Mouse (Mus musculus) kidney, adult 2 months (tissue): Measurements from ENCODE around the gene Tnip3. TPM values are rescaled to one million over a fixed set of nuclear protein-coding genes. Genes with fewer than 3 reads are reported as not detected.

Source experiments
- DNase-seq: peaks from one replicate; pipeline ENCODE4 v3.0.0; 2021
- H3K27ac ChIP-seq: fragments of 200-500 bp; 2 replicates; pipeline ENCODE4 v1.5.1; 2012; ENCODE audit warnings: low read depth, low read length, control low read depth, inconsistent platforms; ENCODE audit not compliant: insufficient read depth
- H3K27me3 ChIP-seq: fragments of 200-500 bp; replicated peaks from 2 replicates; pipeline ENCODE4 v1.6.1; 2012; ENCODE audit warnings: mild to moderate bottlenecking, moderate library complexity, low read length, inconsistent platforms; ENCODE audit not compliant: control insufficient read depth, insufficient read depth
- H3K36me3 ChIP-seq: fragments of 200-500 bp; 2 replicates; pipeline ENCODE4 v1.6.1; 2012; ENCODE audit warnings: mild to moderate bottlenecking, moderate library complexity, low read length, inconsistent platforms; ENCODE audit not compliant: control insufficient read depth, insufficient read depth
- H3K4me1 ChIP-seq: fragments of 200-500 bp; 2 replicates; pipeline ENCODE4 v1.6.1; 2011; ENCODE audit warnings: low read length; ENCODE audit not compliant: control insufficient read depth, insufficient read depth
- H3K4me3 ChIP-seq: fragments of 200-500 bp; 2 replicates; pipeline ENCODE4 v1.5.1; 2011; ENCODE audit warnings: mild to moderate bottlenecking, low read depth, low read length, control low read depth; ENCODE audit not compliant: insufficient read depth
- CTCF ChIP-seq: fragments of 200-500 bp; conservative IDR thresholded peaks from 2 replicates; pipeline ENCODE4 v1.5.1; 2011; ENCODE audit warnings: low read depth, mild to moderate bottlenecking, control low read depth, low read length, moderate library complexity, mixed read lengths; ENCODE audit not compliant: insufficient read depth, insufficient read length
- POLR2A ChIP-seq: fragments of 200-500 bp; IDR thresholded peaks from one replicate; pipeline ENCODE4 v1.6.1; 2011; ENCODE audit warnings: low read depth, low read length, control low read depth
- WGBS: fragments of 180-500 bp; shearing (Covaris S2); methylation state at CpG from one replicate; pipeline ENCODE4 v1.1.7; 2018; 5-methylcytosine and 5-hydroxymethylcytosine counted together
- polyA plus RNA-seq: library from polyadenylated mRNA; depleted of rRNA; stranded (reverse); fragments of >200 nt; gene quantifications from 2 replicates; pipeline ENCODE4 v1.2.3, GENCODE M21; 2012

Tnip3 gene
- polyA plus RNA-seq, 1 experiment = 0.06 TPM

- Histone ChIP-seq H3K4me3 (no peak overlapping the region), H3K36me3 (no peaks in the 10 kb centered on the region), H3K4me1 (no peaks in the 10 kb centered on the region), H3K27ac (no peak overlapping the region), H3K27me3 (no peaks in the 10 kb centered on the region)
- TF ChIP-seq POLR2A (no peak), CTCF (no peak)
- DNase-seq = no peak
- 84% methylated on average over 3 of the region's 3 CpGs for WGBS
Measured at GRCm38 (mm10) chr6:65585333-65586053, 60.4 kb downstream of the Tnip3 start.

DNA sequence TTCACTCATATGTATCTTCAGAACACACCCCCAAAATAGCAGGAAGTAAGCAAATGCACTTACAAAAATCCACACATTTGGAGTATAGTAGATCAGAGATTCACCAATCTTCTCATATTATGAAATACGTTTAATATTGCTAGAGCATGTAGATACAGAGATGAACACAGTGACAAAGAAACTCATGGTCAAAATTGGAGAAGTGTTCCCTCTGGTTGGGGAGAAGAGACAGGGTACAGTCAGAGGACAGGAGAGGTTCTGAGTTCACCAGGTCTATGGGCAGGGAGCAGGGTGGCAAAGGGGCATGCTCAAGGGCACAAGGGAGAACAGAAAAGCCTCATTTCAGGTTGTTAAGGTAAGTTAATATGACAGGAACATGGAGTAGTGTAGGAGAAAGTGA lies 63.7 kb downstream of the Tnip3 start:
- WGBS = 81% methylated on average over 1 of the region's 1 CpGs
- no peak for DNase-seq
- no peaks in the 10 kb centered on the region for H3K27me3 ChIP-seq
- no peaks in the 10 kb centered on the region for H3K4me1 ChIP-seq
- H3K4me3 ChIP-seq = no peak overlapping the region
- no peak overlapping the region for H3K27ac ChIP-seq
- no peaks in the 10 kb centered on the region for H3K36me3 ChIP-seq
- TF ChIP-seq CTCF (no peak), POLR2A (no peak)

DNA sequence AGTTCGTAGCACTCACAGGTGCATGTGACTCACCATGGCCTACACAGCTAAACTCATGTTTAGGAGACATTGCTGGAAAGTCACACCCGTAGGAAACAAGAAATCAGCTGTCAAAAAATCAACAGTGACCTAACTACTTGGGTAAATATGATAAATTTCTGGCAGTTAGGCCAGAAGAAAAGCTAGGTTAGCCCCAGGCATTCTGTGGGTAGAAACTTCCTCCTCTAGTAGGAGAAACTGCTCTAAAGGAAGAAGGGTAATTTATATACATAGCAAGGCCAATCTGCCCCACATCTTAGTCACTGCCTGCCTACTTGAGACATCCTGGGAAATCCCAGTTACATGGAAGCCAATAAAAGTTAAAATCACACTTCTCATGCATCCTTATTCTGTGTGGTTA lies 64.9 kb downstream of the Tnip3 start:
- Histone ChIP-seq H3K4me1 (no peaks in the 10 kb centered on the region), H3K4me3 (no peak overlapping the region), H3K27me3 (no peaks in the 10 kb centered on the region), H3K36me3 (no peaks in the 10 kb centered on the region), H3K27ac (no peak overlapping the region)
- 88% methylated on average over 2 of the region's 2 CpGs for WGBS
- no peak for DNase-seq
- TF ChIP-seq CTCF (no peak), POLR2A (no peak)

GRCm38 (mm10) chr6:65594171-65594570 lies 69.1 kb downstream of the Tnip3 start:
- Histone ChIP-seq H3K4me3 (no peak overlapping the region), H3K27me3 (no peaks in the 10 kb centered on the region), H3K36me3 (no peaks in the 10 kb centered on the region), H3K4me1 (no peaks in the 10 kb centered on the region), H3K27ac (no peak overlapping the region)
- 68% methylated on average over 3 of the region's 3 CpGs for WGBS
- DNase-seq = peak; percentile 33
- TF ChIP-seq CTCF (no peak), POLR2A (no peak)

GRCm38 (mm10) chr6:65595371-65595770 lies 70.3 kb downstream of the Tnip3 start:
- Histone ChIP-seq H3K36me3 (no peaks in the 10 kb centered on the region), H3K27ac (no peak overlapping the region), H3K4me3 (no peak overlapping the region), H3K27me3 (no peaks in the 10 kb centered on the region), H3K4me1 (no peaks in the 10 kb centered on the region)
- WGBS = 83% methylated on average over 1 of the region's 1 CpGs
- DNase-seq = no peak
- TF ChIP-seq POLR2A (no peak), CTCF (no peak)

DNA sequence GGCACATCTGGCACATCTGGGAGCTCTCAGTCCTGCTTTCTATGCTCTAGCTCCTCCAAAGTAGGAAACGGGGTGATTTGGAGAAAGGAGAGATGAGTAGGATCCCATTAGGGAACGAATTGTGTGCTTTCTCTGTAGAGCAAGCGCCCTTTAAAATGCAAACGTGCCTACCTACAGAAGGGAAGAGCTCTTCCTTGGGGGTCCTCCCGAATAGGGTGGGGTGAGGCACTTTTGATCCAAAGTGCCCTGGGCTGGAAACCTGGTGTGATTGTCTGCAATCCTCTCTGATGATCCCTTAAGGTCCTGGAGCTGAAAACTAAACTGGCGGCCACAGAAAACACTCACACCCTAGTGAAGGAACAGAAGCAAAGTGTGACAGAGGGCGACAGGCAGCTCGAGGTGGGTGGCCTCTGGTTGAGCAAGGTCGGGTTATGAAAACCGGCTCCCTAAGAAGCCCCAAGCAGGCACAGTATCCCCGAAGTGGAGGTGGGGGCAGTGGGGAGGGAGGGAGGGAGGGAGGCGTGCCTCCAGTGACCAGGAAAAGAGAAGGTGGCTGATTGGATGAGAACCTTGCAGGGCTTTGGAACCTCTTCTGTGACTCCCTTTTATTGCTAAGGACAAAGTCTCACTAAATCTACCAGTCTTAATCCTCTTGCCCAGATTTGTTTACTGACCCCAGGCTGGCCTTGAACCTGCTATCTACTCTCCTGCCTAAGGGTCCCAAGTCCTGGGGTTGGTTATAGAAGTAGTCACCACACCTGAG lies 72.1 kb downstream of the Tnip3 start:
- H3K27me3 ChIP-seq = no peaks in the 10 kb centered on the region
- no peaks in the 10 kb centered on the region for H3K4me1 ChIP-seq
- WGBS = 33% methylated on average over 12 of the region's 12 CpGs
- H3K4me3 ChIP-seq = no peak overlapping the region
- no peak for DNase-seq
- H3K36me3 ChIP-seq = no peaks in the 10 kb centered on the region
- no peak overlapping the region for H3K27ac ChIP-seq
- TF ChIP-seq CTCF (no peak), POLR2A (no peak)

DNA sequence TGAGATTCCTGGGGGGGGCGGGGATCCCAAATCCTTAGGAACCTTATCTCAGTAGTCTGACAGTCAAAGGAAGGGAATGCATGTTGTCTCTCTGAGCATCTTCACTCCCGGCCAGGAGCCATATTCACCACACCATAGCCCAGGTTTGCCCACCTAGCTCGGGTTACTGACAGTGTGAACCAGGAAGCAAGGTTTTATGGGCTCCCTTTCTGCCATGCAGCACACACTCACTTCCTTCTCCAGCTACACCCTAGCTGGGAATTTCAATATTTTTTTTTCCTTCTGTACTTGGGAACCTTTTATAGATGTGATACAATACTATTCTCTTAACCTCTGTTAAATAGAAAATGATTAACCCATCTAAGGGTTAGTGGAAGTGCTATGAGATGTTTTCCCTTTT lies 73.4 kb downstream of the Tnip3 start:
- H3K4me3 ChIP-seq = no peak overlapping the region
- no peak for DNase-seq
- no peaks in the 10 kb centered on the region for H3K36me3 ChIP-seq
- no peak overlapping the region for H3K27ac ChIP-seq
- no peaks in the 10 kb centered on the region for H3K4me1 ChIP-seq
- WGBS = 86% methylated on average over 3 of the region's 3 CpGs
- H3K27me3 ChIP-seq = no peaks in the 10 kb centered on the region
- TF ChIP-seq POLR2A (no peak), CTCF (no peak)
